In the genomic region with DNA sequence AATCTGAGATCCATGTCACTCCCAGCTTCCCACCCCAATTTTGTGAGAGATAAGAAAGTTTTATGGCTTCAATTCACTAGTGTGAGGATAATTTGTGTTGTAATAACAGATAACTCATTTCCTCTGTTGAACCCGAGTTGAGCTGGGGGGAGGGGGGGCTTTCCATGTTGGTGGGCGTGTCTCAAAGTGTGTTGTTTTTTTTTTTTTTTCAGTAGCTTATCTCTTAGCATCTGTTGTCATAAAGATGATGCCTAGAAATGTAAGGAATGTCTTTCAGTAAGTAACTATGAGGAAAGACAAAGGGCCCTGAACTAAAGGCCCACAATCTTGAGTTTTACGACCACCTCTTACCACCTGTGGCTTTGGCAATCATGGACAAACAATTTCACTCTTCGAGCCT, we compare ENCODE assay signal across 20 mouse cellular contexts. TPM values are rescaled to one million over a fixed set of nuclear protein-coding genes. Genes with fewer than 3 reads are reported as not detected.
DNase-seq lines count a peak whose midpoint lies in the region; ATAC-seq and TF ChIP-seq lines count a peak whose summit lies in the region.
"Had no signal": no experiment of that assay in that cellular context is flagged by ENCODE, and none has a peak within 500 bp of the region (broad histone marks: within the 10 kb centered on the region; RNA-seq: fewer than 3 reads in every experiment).

No protein-coding gene starts in this region.

- peak; percentile 57; the same call in 1 of the 2 replicates for ATAC-seq in G1E (ENCODE audit: extremely low read depth, insufficient number of reproducible peaks, low FRiP score, poor library complexity, severe bottlenecking)
- ATAC-seq: activated CD4-positive, CD25-positive, alpha-beta regulatory T cell, adult 4 months; forebrain, embryonic 13.5 days; forebrain, embryonic 15.5 days; forebrain, postnatal 0 days; Patski had no signal

- no peaks in the 10 kb centered on the region for H3K9me3 ChIP-seq in G1E (replicated peaks)
- H3K9me3 ChIP-seq: embryonic facial prominence, embryonic 10.5 days; embryonic facial prominence, embryonic 12.5 days; forebrain, embryonic 13.5 days; forebrain, embryonic 15.5 days had no signal

- DNase-seq in 416B (ENCODE audit: low read depth) = peak; percentile 30
- DNase-seq in G1E (ENCODE audit: low spot score) = no peak
- DNase-seq in frontal cortex, adult 2 months (ENCODE audit: extremely low spot score in 1 of 2, low spot score in 1 of 2) = no peak
- no peak for DNase-seq in spleen, adult 18-20 months
- DNase-seq: adrenal gland, adult 8-10 months; adrenal gland, postnatal 36 days; cerebellum, adult 11 months; cerebellum, adult 18-20 months; cerebellum, adult 8-10 months; cerebellum, postnatal 10 days; cerebellum, postnatal 25 days; forebrain, postnatal 0 days had no signal

- H3K4me1 ChIP-seq in G1E (ENCODE audit: insufficient read depth, low read depth, low read length) = peaks cover 42% of the 10 kb centered on the region
- H3K4me1 ChIP-seq in brown adipose tissue, adult 24 weeks (ENCODE audit: control insufficient read depth, insufficient read depth, insufficient read length, low read length) = peaks cover 3% of the 10 kb centered on the region; the same call in 1 of the 2 replicates

- no peak overlapping the region for H3K4me3 ChIP-seq in G1E (ENCODE audit: low read depth, low read length)
- H3K4me3 ChIP-seq in brown adipose tissue, adult 24 weeks (ENCODE audit: insufficient read depth, low read depth, low read length) = no peak overlapping the region
- H3K4me3 ChIP-seq: embryonic facial prominence, embryonic 10.5 days; embryonic facial prominence, embryonic 12.5 days; forebrain, embryonic 13.5 days; forebrain, embryonic 15.5 days had no signal

- no peak for TF ChIP-seq CTCF in G1E (IDR thresholded peaks at IDR 0.05; ENCODE audit: low read depth, low read length)

- H3K36me3 ChIP-seq in G1E (replicated peaks) = no peaks in the 10 kb centered on the region
- H3K36me3 ChIP-seq: embryonic facial prominence, embryonic 10.5 days; embryonic facial prominence, embryonic 12.5 days; forebrain, embryonic 15.5 days had no signal

- peaks cover 28% of the 10 kb centered on the region for H3K27me3 ChIP-seq in G1E (ENCODE audit: insufficient read depth, low read length)
- H3K27me3 ChIP-seq: embryonic facial prominence, embryonic 12.5 days; forebrain, embryonic 13.5 days; forebrain, embryonic 15.5 days; Patski had no signal

- 0 out of 2 replicates have a peak overlapping the region, but pooled peaks have one; percentile 6 for H3K27ac ChIP-seq in brown adipose tissue, adult 24 weeks (replicated peaks; ENCODE audit: low read depth, low read length)
- H3K27ac ChIP-seq: embryonic facial prominence, embryonic 10.5 days; embryonic facial prominence, embryonic 12.5 days; forebrain, embryonic 13.5 days; forebrain, embryonic 15.5 days had no signal

RNA-seq across cellular contexts. Expression of a gene that starts 54.7 kb away (rescaled TPM):
- total RNA-seq in G1E (2014; fragmentation: Nextera tagmentation) (not detected in 2 replicates), G1E (2017) (3.7 and 6.7 TPM in 2 replicates)
- 0.05 and 0.07 TPM in 2 replicates for polyA plus RNA-seq in G1E (2012)
- 1.3 and 1.9 TPM in 2 replicates for polyA plus RNA-seq in brown adipose tissue, adult 24 weeks (2012; ENCODE audit: insufficient read depth, insufficient read length, missing spikeins)
- 7.8 and 9.2 TPM in 2 replicates for polyA plus RNA-seq in frontal cortex, adult 2 months (2012; rRNA removed)
- polyA plus RNA-seq: activated CD4-positive, CD25-positive, alpha-beta regulatory T cell, adult 4 months; C2C12 had no signal
